Mouse (Mus musculus): ENCODE data around the gene Ggcx. TPM values are rescaled to one million over a fixed set of nuclear protein-coding genes. Genes with fewer than 3 reads are reported as not detected.

Gene Ggcx
- polyA plus RNA-seq, 1 experiment from 2014 or later, result 28.6 TPM

- WGBS, result 87% methylated on average over 8 of the region's 8 CpGs
These were observed 35.4 kb upstream of the Ggcx start for GRCm38 (mm10) chr6:72378510-72379234.

GRCm38 (mm10) chr6:72379377-72380130 is 34.6 kb upstream of the Ggcx start:
- ATAC-seq (peak; percentile 16), DNase-seq (ENCODE audit: low spot score) (no peak)
- Histone ChIP-seq H3K36me3 (ENCODE audit: insufficient read depth, low read length) (no peaks in the 10 kb centered on the region), H3K27me3 (replicated peaks; ENCODE audit: insufficient read depth, low read length) (no peaks in the 10 kb centered on the region), H3K27ac (ENCODE audit: low read length) (peak overlapping the region; percentile 91), H3K4me1 (ENCODE audit: insufficient read depth, low read depth, low read length) (0 out of 2 replicates have a peak, but pooled peaks cover 4% of the 10 kb centered on the region), H3K9ac (replicated peaks; ENCODE audit: low read depth) (peak overlapping the region; percentile 64), H3K4me3 (ENCODE audit: low read depth, low read length) (peak overlapping the region; percentile 64), H3K9me3 (ENCODE audit: low read length) (no peaks in the 10 kb centered on the region), H3K4me2 (replicated peaks; ENCODE audit: low read depth, low read length) (peak overlapping the region; percentile 72)
- TF ChIP-seq CTCF (IDR thresholded peaks at IDR 0.05) (no peak), EP300 (IDR thresholded peaks at IDR 0.05) (no peak)
- 23% methylated on average over 7 of the region's 7 CpGs for WGBS

More at GRCm38 (mm10) chr6:72378510-72379234, 35.4 kb upstream of the Ggcx start:
- Histone ChIP-seq H3K27me3 (replicated peaks; ENCODE audit: insufficient read depth, low read length) (no peaks in the 10 kb centered on the region), H3K9ac (replicated peaks; ENCODE audit: low read depth) (no peak overlapping the region), H3K4me2 (replicated peaks; ENCODE audit: low read depth, low read length) (peak overlapping the region; percentile 72; the same call in 1 of the 2 replicates), H3K36me3 (ENCODE audit: insufficient read depth, low read length) (no peaks in the 10 kb centered on the region), H3K27ac (ENCODE audit: low read length) (peak overlapping the region; percentile 91), H3K4me1 (ENCODE audit: insufficient read depth, low read depth, low read length) (peaks cover 4% of the 10 kb centered on the region; the same call in 1 of the 2 replicates), H3K9me3 (ENCODE audit: low read length) (no peaks in the 10 kb centered on the region), H3K4me3 (ENCODE audit: low read depth, low read length) (no peak overlapping the region)
- DNase-seq (ENCODE audit: low spot score), result no peak
- ATAC-seq, result no peak
- TF ChIP-seq EP300 (IDR thresholded peaks at IDR 0.05), result no peak
- no peak; the same call in 1 of the 2 replicates for TF ChIP-seq CTCF (IDR thresholded peaks at IDR 0.05)

DNA sequence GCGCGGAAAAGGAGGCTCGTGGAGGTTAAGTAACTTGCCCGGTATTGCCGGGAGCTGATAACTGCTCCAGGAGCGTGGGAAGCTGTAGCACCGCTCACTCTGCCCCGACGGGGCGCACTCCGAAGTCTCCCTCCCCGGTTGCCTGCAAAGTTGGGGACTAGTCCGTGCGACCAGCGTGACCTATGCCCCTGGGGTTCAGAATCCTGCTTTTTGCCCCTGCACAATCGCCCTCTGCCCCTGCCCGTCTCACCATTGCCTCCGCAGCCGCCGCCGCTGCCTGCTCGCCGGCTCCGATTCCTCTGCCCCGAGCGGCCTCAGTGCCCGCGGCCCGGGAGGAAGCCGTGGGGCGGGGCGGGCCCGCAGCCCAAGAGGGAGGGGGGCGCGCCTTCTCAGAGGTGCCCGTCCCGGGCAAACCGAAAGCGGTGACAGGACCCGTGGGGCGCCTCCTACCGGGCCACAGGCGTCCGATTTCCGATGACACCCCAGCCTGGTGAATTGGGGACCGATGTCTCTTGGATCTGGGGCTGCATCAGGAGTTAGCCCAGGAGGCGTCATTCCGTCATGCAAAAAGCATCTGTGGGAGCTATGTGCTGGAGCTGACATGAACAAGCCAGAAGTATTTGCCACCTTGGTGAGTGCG is 33.9 kb upstream of the Ggcx start, which contains the start of gene Vamp5:
Vamp5 (minus strand) TSS at position 338 of the 640 bp plus-strand sequence.
- no peaks in the 10 kb centered on the region for H3K27me3 ChIP-seq (replicated peaks; ENCODE audit: insufficient read depth, low read length)
- peak; percentile 94 for ATAC-seq
- H3K27ac ChIP-seq (ENCODE audit: low read length), result peak within 1 kb of the TSS; percentile 91
- H3K4me3 ChIP-seq (ENCODE audit: low read depth, low read length), result peak within 1 kb of the TSS; percentile 64
- H3K4me2 ChIP-seq (replicated peaks; ENCODE audit: low read depth, low read length), result peak within 1 kb of the TSS; percentile 72
- WGBS, result under 1% methylated on average over 48 of the region's 49 CpGs
- TF ChIP-seq CTCF (IDR thresholded peaks at IDR 0.05) (peak; percentile 64), EP300 (IDR thresholded peaks at IDR 0.05) (peak; percentile 26; the same call in 1 of the 2 replicates)
- peak; percentile 94 for DNase-seq (ENCODE audit: low spot score)
- no peaks in the 10 kb centered on the region for H3K9me3 ChIP-seq (ENCODE audit: low read length)
- peaks cover 7% of the 10 kb centered on the region; the same call in 1 of the 2 replicates for H3K36me3 ChIP-seq (ENCODE audit: insufficient read depth, low read length)
- H3K9ac ChIP-seq (replicated peaks; ENCODE audit: low read depth), result peak within 1 kb of the TSS; percentile 64
- H3K4me1 ChIP-seq (ENCODE audit: insufficient read depth, low read depth, low read length), result no peaks in the 10 kb centered on the region

DNA sequence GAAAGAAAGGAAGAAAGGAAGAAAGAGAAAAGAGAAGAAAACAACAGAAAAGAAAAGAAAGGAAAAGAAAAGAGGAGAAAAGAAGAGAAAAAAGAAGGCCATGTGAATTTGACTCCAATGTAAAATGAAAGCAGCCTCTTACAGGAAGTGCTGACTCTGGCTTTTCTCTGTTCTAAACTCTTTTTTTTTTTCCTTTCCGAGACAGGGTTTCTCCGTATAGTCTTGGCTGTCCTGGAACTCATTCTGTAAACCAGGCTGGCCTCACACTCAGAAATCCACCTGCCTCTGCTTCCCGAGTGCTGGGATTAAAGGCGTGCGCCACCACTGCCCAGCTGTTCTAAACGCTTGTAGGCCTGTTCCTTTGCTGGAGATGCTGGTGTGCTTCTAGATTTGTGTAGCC is 31.6 kb upstream of the Ggcx start:
- Histone ChIP-seq H3K4me3 (ENCODE audit: low read depth, low read length) (no peak overlapping the region), H3K36me3 (ENCODE audit: insufficient read depth, low read length) (peaks cover 9% of the 10 kb centered on the region; the same call in 1 of the 2 replicates), H3K4me1 (ENCODE audit: insufficient read depth, low read depth, low read length) (no peaks in the 10 kb centered on the region), H3K9ac (replicated peaks; ENCODE audit: low read depth) (no peak overlapping the region), H3K27ac (ENCODE audit: low read length) (no peak overlapping the region), H3K4me2 (replicated peaks; ENCODE audit: low read depth, low read length) (no peak overlapping the region), H3K9me3 (ENCODE audit: low read length) (no peaks in the 10 kb centered on the region), H3K27me3 (replicated peaks; ENCODE audit: insufficient read depth, low read length) (no peaks in the 10 kb centered on the region)
- DNase-seq (ENCODE audit: low spot score) (no peak), ATAC-seq (no peak)
- TF ChIP-seq EP300 (IDR thresholded peaks at IDR 0.05) (no peak), CTCF (IDR thresholded peaks at IDR 0.05) (no peak)
- WGBS, result 67% methylated on average over 6 of the region's 6 CpGs

DNA sequence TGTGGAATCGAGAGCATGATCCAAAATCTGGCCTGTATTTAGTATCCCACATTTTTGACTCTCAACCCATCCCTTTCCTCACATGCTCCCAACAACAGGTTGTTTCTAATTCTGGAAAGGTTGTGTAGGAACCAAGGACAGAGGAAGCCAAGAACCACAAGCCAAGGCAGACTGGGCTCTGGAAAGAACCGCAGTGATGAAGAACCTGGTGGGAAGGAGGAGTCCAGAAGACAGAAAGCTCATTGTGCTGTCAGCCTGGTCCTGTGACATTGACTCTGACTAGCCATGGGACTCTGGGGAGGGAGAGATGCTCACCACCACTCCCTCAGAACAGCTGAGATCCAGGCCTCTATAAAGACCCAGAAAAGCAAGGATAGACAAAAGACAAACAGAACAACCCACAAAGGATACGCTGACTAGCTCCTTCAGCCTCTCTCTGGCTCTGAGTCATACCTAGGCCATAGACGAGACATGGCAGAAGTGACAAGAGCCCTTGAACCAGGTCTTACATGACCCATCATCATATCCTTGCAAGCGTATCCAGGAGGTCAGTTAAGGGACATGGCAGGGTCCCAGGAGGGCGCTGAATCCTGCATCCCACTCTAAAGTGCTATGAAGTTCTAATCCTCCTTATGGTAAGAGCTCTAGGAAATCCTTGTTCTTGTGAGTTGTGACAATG is 30.8 kb upstream of the Ggcx start:
- TF ChIP-seq EP300 (IDR thresholded peaks at IDR 0.05) (no peak), CTCF (IDR thresholded peaks at IDR 0.05) (no peak)
- no peak overlapping the region for H3K27ac ChIP-seq (ENCODE audit: low read length)
- H3K4me1 ChIP-seq (ENCODE audit: insufficient read depth, low read depth, low read length), result peaks cover 7% of the 10 kb centered on the region; the same call in 1 of the 2 replicates
- H3K27me3 ChIP-seq (replicated peaks; ENCODE audit: insufficient read depth, low read length), result no peaks in the 10 kb centered on the region
- no peak overlapping the region for H3K9ac ChIP-seq (replicated peaks; ENCODE audit: low read depth)
- H3K36me3 ChIP-seq (ENCODE audit: insufficient read depth, low read length), result peaks cover 9% of the 10 kb centered on the region; the same call in 1 of the 2 replicates
- no peak overlapping the region for H3K4me3 ChIP-seq (ENCODE audit: low read depth, low read length)
- H3K9me3 ChIP-seq (ENCODE audit: low read length), result no peaks in the 10 kb centered on the region
- WGBS, result 74% methylated on average over 6 of the region's 6 CpGs
- ATAC-seq, result no peak
- no peak for DNase-seq (ENCODE audit: low spot score)
- H3K4me2 ChIP-seq (replicated peaks; ENCODE audit: low read depth, low read length), result no peak overlapping the region
